Mouse (Mus musculus): ENCODE measurements around the gene Lcor.

Lcor gene

DNA sequence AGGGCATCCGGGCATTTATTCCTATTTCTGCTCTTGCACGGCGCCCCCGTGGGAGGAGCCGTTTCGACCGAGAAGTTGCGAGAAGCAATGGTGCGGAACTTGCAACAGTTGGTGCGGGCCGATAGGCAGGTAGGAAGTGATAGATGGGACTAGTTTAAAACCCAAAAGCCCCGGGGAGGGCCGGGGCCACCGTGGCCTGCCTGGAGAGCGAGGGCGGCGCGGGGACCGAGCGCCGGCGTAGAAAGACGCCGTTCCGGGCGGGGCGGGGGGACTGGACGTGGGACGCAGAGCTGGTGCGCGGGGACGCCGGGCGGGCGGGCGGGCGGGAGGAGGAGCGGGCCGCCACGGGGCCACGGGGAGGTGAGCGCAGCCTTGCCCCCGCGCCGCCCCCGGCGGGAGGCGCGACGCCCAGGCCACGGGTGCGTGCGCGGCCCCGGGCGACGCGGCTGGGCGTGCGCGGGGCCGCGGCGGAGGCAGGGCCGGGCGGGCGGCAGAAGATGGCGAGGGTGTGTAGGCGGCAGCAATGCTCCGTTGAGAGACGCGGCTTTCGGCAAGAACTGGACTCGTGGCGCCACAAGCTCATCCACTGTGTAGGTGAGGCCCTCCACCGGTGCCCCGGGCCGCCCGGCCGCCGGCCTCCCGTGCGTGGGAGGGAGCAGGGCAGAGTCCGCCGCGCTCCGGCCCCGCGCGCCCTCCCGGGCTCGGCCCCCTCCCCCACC, at the start of gene Lcor:
TSS of gene Lcor (plus strand) at position 448 of the 719 bp plus-strand sequence.
- peak; percentile 74 to 83 for DNase-seq (ENCODE audit: low spot score in 2 of 2)

DNA sequence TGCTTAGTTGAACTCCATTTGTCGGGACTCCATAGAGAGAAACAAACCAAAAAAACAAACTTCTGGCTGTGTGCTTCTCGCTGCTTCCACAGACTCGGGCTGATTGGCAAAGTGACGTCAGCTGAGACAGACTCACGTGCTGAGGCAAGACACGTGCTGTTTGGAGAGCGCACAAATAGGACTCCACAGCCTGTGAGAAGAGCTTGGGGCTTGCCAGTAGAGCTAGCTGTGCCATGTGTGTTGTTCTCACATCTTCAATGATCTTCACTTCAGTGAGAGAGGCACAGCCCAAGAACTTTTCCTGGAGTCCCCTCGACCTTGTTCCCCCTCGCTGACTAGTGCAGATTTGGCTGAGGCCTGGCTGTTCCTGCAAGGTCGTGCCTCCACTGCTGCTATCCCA, 47.1 kb upstream of the Lcor start:
- DNase-seq (ENCODE audit: low spot score in 2 of 2) = no peak

DNA sequence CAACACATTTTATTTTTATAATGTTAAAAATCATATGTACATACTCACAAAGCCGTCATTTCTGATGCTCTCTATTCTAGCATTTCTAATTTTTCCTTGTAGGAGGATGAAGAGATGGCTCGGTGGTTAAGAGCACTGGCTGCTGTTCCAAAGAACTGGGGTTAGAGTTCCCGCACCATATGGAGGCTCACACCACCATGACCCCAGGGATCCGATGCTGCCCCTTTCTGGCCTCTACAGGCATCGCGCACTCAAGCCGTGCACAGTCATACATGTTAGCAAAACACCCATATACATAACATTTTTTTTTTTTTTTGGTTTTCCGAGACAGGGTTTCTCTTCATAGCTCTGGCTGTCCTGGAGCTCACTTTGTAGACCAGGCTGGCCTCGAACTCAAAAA, 46.0 kb upstream of the Lcor start:
- DNase-seq (ENCODE audit: low spot score in 2 of 2) = no peak

DNA sequence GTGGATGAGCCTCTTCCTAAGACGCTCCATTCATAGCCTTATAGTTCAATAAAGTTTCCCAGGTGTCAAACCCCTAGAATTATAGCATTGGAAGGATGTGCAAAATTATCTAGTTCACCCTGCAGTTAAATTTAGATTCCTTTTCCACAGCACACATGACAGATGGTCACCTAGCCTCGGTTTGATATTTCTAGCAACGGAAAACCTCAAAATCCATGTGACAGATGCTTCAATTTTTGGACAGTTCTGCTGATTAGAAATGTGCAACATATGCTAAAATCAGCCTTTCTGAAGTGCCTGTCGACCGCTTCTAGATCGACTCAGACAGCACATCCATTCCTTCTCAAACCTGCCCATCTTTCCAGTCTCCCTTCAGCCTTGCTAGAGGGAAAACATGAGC, 43.5 kb upstream of the Lcor start:
- no peak for DNase-seq (ENCODE audit: low spot score in 2 of 2)

DNA sequence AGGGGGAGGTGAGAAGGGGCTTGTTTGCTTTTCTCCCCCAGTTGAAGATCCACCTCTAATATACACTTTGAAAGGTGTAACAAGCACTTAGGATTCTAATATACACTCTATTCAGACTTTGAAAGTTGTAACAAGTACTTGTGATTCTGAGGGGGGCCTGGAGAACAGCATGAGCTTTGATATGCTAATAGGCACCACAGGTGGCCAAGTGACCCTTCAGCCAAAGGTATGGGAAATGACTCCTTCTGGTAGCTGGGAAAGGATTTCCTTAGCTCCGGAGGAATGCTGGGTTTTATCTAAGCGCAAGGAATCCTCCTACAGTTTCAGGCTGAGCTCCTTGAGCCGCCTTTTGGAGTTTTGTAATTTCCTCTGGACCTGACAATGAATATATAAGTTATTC, 41.0 kb upstream of the Lcor start:
- DNase-seq (ENCODE audit: low spot score in 2 of 2) = no peak

DNA sequence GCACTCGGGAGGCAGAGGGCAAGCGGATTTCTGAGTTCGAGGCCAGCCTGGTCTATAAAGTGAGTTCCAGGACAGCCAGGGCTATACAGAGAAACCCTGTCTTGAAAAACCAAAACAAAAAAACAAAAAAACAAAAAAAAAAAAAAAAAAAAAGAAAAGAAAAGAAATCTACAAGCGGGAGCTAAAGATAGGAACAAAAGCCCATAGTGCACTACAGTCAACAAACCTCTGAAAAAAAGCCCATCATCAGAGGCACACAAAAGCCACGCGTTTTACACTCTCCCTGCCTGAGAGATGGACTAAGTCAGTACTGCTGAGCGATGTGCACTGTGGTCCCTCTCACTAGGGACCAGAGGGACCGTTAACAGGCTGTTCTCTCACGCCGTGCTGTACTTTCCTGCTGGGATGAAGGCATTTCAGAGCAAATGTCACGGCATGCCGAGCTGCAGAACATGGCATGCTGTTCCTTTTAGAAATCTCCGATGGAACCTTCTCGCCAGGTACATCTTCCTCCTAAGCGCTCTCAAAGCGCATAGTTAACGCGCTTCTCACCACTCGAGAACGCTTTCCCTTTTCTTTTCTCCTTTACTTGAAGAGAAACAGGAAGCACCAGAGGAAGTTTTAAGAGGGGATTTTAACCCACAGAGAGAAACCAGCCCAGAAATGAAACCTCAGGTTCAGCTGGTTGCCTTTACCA, 40.4 kb upstream of the Lcor start:
- no peak for DNase-seq (ENCODE audit: low spot score in 2 of 2)

DNA sequence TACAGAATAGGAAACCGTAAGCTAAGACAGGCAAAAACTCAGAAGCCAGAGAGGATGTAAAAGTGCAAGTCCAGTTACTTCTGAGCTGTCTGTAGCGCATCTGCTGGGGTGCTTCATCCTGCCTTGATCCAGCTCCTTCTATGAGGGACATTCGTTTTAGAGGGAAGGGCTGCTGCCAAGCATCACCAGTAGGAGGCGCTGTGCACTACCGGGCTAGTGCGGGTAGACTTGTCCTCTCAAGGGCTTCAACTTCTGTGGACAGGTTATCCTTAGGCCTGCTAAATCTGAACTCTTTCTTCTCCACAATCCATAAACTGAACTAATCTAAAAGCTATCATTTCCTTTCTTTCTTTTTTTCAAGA, 39.8 kb upstream of the Lcor start:
- peak; percentile 31 to 77 for DNase-seq (ENCODE audit: low spot score in 2 of 2)

DNA sequence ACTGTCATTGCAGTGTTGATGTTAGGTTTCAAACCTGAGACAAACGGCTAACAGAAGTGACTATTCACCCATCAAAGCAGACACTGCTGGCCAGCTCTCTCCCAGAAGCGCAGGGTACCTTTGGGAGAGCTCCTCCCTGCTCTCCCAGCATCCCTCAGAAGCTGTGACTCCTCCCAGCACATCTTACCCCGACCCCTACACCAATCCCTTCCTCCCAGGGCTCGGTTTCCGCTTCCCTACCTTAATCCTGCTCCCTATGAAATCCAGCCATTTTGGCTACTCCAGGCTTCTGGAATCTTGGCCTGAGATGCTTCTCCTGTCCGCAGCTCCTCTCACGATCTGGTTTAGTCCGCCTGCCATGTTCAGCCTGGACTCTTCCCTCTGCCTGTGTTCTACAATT, 37.9 kb upstream of the Lcor start:
- DNase-seq (ENCODE audit: low spot score in 2 of 2) = no peak

DNA sequence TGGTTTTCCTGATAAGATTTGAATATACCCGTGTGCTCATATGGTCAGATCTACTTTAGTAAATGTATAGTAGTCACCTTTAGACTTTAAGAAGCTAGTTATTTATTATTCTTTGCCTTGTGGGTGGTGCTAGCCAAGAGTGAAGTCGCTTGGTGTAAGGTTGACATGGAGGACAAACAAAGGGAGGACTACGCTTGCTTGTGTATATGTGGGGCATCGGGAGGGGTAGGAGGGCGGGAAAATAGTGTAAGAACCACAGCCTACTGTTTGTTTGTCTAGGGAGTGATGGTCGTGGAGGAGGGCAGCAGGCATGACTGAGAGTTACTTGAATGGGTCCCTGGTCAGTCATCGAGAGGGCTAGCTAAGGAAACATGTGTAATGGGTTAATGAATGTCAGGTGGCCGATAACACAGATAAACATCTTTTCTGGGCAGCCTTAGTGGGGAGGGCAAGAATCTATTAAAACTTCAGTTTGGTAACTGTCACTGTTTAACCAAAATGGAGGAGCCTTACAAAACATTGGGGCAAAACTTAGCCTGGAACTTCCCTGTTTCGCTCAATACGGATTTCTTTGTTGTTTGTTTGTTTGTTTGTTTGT, 37.3 kb upstream of the Lcor start:
- no peak for DNase-seq (ENCODE audit: low spot score in 2 of 2)

DNA sequence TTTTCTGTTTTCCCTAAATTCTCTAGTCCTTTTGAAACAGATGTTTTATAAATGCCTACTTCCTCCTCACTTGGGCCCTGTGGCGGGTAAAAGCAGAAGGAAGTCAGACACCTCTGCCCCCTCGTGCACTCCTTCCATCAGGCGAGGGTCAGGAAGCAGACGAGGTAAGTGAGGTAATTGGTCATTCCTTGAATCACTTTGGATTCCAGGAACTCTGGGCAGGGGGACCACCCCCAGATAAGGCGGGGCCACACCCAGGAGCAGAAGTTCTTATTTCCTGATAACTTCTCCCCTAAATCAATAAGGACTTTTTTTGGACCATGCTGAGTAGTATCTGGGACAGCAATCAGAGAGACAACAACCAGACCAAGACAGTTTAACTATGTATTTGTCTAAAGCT, 36.7 kb upstream of the Lcor start:
- DNase-seq (ENCODE audit: low spot score in 2 of 2) = no peak

DNA sequence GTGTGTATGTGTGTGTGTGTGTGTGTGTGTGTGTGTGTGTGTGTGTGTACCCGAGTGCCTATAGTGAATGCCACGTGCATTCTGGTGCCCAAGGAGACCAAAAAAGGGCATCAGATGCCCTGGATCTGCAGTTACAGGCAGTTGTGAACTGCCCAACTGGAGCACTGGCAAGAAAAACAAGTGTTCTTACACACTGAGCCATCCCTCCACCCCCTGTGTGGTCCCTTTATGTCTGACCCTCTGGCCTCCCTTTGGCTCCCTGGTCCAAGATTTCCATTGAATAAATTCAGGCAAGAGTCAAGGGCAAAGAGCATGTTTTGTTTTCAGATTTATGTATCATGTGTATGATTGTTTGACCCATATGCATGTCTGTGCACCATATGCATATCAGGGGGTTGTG, 35.3 kb upstream of the Lcor start:
- no peak for DNase-seq (ENCODE audit: low spot score in 2 of 2)

DNA sequence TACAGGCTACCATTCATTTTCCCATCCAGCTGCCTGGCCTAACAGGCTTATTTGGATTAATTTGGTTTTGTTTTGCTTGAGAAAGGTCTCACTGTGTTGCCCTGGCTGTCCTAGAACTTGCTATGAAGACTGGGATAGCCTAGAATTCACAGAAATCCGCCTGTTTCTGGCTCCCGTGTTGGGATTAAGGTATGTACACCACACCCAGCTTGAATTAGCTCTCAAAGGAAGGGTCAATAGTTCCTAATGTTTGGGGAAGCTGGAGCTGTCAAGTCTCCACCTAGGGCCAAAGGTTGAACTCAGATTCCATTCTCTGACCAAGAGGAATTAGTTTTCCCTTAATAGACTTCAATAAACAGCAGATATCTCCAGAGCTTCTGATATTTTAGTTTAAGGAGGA, 34.7 kb upstream of the Lcor start:
- DNase-seq (ENCODE audit: low spot score in 2 of 2) = no peak

DNA sequence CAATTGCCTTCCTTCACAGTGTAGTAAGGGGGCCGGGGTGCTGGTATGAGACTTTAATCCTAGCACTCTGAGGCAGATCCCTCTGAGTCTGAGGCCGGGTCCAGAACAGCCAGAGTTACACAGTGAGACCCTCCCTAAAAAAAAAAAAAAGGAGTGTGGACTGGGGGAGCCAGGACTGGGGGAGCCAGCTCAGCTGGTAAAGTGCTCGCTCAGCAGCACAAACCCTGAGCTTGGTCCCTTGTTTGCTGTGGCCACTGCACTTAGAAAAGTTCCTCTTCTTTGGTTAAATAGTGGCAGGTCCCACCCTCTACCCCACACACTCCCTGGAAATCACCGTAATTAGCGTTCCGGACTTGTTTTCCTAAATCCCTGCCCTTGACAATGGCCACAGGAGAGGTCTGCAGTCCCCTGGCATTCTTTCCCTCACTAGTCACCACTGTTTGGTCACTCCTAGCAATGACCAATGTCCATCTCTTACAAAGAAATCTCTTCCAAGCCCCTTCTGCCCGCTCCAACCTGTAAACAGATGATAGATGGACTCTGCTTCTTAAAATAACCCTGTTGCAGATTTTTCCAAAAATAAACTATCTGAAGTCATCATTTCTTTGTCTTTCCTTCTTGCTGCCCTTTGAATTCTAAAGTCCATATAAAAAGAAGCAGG, 32.9 kb upstream of the Lcor start:
- DNase-seq (ENCODE audit: low spot score in 2 of 2) = no peak

DNA sequence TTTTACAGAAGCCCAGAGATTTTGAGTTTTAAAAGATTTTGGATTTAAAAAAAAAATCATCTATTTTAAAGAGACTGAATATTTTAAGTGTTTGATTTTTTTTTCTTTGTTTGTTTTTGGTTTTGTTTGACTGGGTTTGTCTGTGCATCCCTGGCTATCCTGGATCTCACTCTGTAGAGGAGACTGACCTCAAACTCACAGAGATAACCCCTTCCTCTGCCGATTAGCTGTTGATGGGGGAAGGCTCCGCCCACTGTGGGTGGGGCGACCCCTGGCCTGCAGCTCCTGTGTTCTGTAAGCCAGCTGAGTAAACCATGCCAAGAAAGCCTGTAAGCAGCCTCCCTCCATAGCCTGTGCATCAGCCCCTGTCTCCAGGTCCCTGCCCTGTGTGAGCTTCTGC, 30.3 kb upstream of the Lcor start:
- DNase-seq (ENCODE audit: low spot score in 2 of 2) = no peak

DNA sequence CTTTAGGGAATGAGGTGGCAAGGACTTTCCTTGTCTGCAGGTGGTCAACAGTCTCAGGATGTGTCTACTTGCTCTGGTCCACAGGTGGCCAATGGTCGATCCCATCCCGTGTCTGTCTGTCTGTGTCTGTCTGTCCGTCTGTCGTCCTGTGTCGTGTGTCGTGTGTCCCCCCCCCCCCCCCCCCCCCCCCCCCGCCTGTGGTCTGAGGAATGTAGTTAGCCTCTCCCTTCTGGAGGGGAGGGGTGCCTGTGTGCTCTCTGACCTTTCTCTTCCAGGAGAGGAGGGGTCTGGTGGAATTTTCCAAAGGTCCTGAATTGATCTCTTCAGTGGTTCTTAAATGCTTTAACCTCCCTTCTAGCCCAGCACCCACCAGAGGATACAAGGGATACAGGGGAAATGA, 27.8 kb upstream of the Lcor start:
- no peak for DNase-seq (ENCODE audit: low spot score in 2 of 2)

DNA sequence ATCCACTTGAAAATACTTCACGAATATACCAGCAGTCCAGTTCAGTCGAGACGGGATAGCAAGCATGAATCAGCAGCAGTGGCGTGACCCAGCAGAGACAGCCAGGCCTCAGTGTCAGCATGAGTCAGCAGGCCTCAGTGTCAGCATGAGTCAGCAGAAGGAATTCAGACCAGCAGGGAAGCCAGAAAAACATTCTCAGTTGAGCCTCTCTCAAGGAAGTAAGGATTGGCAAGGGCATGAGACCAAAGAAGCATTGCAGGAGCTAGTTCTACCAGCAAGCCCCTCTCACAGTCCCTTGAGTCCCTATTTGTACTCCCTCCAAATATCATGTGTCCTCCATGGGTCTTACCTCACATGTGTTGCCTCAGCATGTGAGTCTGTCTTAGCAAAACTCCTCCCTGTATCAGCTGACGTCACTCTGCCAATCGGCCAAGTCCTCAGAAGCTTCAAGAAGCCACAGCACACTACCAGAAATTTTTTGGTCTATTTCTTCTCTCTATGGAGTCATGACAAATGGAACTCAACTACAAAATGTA, 27.3 kb upstream of the Lcor start:
- no peak for DNase-seq (ENCODE audit: low spot score in 2 of 2)

DNA sequence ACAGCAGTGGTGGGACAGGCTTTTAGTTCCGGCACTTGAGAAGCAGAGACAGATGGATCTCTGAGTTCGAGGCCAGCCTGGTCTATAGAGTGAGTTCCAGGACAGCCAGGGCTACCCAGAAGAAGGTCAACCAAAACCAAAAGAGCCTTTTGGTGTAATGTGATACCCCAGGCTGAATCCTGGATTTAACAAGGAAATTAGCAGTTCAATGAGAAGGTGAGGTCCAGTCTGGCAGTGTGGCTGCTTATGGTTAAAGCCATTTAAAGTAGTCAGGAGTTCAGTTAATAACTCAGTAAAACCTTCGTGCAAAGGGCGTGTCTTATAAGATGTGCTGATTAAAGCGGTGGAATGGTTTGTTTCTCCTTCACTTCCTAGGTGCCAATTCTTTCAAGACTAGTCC, 25.3 kb upstream of the Lcor start:
- no peak for DNase-seq (ENCODE audit: low spot score in 2 of 2)

DNA sequence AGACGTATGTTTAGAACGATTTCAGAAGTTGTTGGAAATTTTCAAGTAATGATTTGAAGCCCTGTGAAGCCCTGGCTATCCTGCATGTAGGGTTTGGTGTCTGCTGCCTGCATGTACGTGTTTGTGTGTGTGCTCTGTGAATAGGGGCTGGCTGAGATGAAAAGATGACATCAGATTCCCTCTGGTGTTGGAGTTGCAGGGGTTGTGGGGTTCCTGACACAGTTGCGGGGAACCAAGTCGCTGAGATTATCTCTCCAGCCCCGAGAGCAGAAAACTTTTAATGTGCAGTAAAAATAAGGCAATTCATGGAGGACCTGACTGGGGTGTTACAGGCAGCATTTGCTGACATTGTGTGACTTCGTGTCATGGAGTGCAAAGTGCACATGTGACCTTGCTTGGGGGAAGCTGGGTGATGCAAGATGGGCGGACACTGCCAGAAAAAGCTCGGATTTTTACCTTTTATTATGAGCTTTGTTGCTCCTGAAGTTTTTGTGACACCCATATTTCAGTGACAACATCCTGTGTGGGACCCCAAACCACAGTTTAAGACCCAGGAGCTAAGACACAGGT, 20.2 kb upstream of the Lcor start:
- DNase-seq (ENCODE audit: low spot score in 2 of 2) = no peak

DNA sequence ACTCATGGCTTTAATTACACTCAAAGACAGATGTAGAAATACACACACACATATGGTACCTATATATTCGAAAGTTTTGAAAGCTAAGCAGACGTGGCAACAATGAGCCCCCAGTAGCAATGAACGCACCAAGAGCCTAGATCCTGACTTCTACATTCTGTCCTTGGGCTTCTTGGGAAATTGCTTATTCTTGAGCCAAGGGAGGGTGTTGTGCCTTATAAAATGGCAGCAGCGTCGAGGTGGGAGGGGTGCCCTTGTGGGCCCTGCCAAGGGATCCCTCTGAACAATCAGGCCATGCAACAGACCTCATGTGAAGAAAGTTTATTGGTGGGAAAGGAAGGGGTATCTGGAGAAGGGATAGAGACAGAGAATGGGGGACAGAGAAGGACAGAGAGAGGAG, 18.6 kb upstream of the Lcor start:
- no peak for DNase-seq (ENCODE audit: low spot score in 2 of 2)

DNA sequence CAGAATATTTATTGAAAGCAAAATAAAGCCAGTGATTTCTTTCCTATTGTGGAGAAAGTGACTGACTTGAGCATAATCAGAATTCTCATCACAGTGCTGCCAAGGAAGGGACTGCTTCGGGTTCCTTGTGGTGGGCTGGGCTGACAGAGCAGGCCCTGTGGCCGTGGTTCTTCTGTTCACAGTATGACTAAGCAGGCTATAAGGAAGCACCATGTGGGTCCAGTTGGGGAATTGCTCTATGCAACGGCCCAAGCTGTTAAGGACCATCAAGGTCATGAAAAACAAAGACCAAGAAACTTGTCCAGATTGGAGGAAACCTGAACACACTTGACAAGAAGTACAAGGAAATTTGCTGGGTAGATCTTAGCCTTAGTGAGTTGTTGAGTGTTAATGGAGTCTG, 16.0 kb upstream of the Lcor start:
- no peak for DNase-seq (ENCODE audit: low spot score in 2 of 2)

DNA sequence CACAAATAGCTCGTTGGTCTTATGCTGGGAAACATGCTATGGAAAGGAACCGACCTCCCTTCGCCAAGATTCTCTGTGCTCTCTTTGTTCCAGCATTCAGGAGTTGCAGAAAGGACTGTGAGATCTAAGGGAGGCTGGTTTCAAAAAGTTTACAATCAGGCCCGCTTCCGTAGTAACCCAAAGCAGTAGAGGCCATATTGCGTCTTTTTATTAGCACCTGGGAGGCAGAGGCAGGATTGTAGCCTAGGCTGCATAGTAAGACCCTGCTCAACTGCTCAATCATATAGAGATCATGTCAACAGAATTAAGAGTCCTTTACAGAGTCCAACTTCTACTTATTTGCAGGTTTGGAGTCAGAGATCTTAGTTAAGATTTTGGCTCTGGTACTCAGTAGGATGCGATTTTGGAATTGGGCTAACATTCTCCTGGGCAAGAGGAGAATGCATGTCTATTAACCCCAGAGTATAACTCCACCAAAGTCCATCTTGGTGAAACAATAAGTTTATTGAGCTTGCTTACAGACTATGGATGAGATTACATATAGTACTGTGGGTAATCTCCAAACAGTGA, 8.8 kb upstream of the Lcor start:
- DNase-seq (ENCODE audit: low spot score in 2 of 2) = no peak

DNA sequence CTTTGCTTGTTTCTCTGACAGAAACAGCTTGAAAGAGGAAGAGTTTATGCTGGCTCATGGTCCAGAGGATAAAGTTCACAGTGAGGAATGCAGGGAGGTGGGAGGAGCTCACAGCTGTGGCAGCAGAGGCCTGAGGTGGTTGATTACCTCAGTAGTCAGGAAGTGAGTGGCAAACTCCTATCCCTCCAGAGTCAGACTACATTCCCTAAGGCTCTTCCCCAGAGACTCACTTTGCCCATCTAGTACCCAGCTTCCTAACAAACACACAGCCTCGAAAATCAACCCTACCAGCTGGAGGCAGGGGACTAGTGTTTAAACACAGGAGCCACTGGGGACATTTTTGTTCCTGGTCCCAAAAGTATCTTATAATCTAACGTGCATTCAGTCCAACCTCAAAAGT, 7.5 kb upstream of the Lcor start:
- DNase-seq (ENCODE audit: low spot score in 2 of 2) = no peak
